In genomic region chr15:98870179-98871069, GRCm38 (mm10) we compare ENCODE assay signal across 8 mouse cellular contexts. TPM values are rescaled to one million over a fixed set of nuclear protein-coding genes. Genes with fewer than 3 reads are reported as not detected.
DNase-seq lines count a peak whose midpoint lies in the region; ATAC-seq and TF ChIP-seq lines count a peak whose summit lies in the region.

No protein-coding gene starts in this region.

- H3K4me2 ChIP-seq in embryonic facial prominence, embryonic 12.5 days (replicated peaks) = peak overlapping the region; percentile 100
- H3K4me2 ChIP-seq in midbrain, embryonic 12.5 days (replicated peaks) = peak overlapping the region; percentile 99

- H3K9me3 ChIP-seq in embryonic facial prominence, embryonic 12.5 days = no peaks in the 10 kb centered on the region
- H3K9me3 ChIP-seq in midbrain, embryonic 12.5 days = no peaks in the 10 kb centered on the region

- TF ChIP-seq CTCF in thymus, adult 2 months (IDR thresholded peaks at IDR 0.05; ENCODE audit: borderline replicate concordance, control insufficient read depth, extremely low read depth, insufficient read depth, low read length, poor library complexity) = no peak

- peak overlapping the region; percentile 98 for H3K9ac ChIP-seq in embryonic facial prominence, embryonic 12.5 days
- H3K9ac ChIP-seq in midbrain, embryonic 12.5 days (replicated peaks) = peak overlapping the region; percentile 99

- under 1% methylated on average over 16 of the region's 16 CpGs for WGBS in thymus, adult 2 months
- 0% methylated on average over 15 of the region's 16 CpGs for WGBS in embryonic facial prominence, embryonic 12.5 days
- under 1% methylated on average over 15 of the region's 16 CpGs for WGBS in midbrain, embryonic 12.5 days

- H3K4me1 ChIP-seq in thymus, adult 2 months (replicated peaks; ENCODE audit: control insufficient read depth, insufficient read depth, low read length) = peaks cover 27% of the 10 kb centered on the region
- H3K4me1 ChIP-seq in embryonic facial prominence, embryonic 12.5 days = peaks cover 36% of the 10 kb centered on the region
- H3K4me1 ChIP-seq in midbrain, embryonic 12.5 days = peaks cover 41% of the 10 kb centered on the region

- peak; percentile 40 for DNase-seq in thymus, adult 2 months
- no peak for DNase-seq in thymus, postnatal 0 days (ENCODE audit: low spot score)
- DNase-seq in heart, postnatal 10 days = peak; percentile 54 to 65
- peak; percentile 51 to 69 for DNase-seq in kidney, postnatal 36 days
- DNase-seq in ovary, adult 18-20 months (ENCODE audit: low spot score) = no peak
- no peak for DNase-seq in right cerebral cortex, postnatal 36 days (ENCODE audit: low spot score in 2 of 2)

- peak overlapping the region; percentile 98 for H3K4me3 ChIP-seq in thymus, adult 2 months (ENCODE audit: control insufficient read depth, insufficient read depth, low read length)
- H3K4me3 ChIP-seq in embryonic facial prominence, embryonic 12.5 days = peak overlapping the region; percentile 96
- H3K4me3 ChIP-seq in midbrain, embryonic 12.5 days = peak overlapping the region; percentile 99

- H3K36me3 ChIP-seq in thymus, adult 2 months (ENCODE audit: control insufficient read depth, insufficient read depth, low read length) = peaks cover 7% of the 10 kb centered on the region
- H3K36me3 ChIP-seq in embryonic facial prominence, embryonic 12.5 days = peaks cover 11% of the 10 kb centered on the region
- peaks cover 13% of the 10 kb centered on the region for H3K36me3 ChIP-seq in midbrain, embryonic 12.5 days

- peak overlapping the region; percentile 84; the same call in 1 of the 2 replicates for H3K27ac ChIP-seq in thymus, adult 2 months (ENCODE audit: control insufficient read depth, insufficient read depth, low read length)
- H3K27ac ChIP-seq in embryonic facial prominence, embryonic 12.5 days = peak overlapping the region; percentile 99; the same call in 1 of the 2 replicates
- H3K27ac ChIP-seq in midbrain, embryonic 12.5 days (replicated peaks) = peak overlapping the region; percentile 96; the same call in 1 of the 2 replicates

- TF ChIP-seq POLR2A in thymus, adult 2 months (IDR thresholded peaks at IDR 0.05; ENCODE audit: control insufficient read depth, extremely low read depth, insufficient read depth, low read length, poor library complexity) = no peak

- no peaks in the 10 kb centered on the region for H3K27me3 ChIP-seq in thymus, adult 2 months (ENCODE audit: control insufficient read depth, insufficient read depth, low read length)
- H3K27me3 ChIP-seq in embryonic facial prominence, embryonic 12.5 days = no peaks in the 10 kb centered on the region
- H3K27me3 ChIP-seq in midbrain, embryonic 12.5 days = no peaks in the 10 kb centered on the region

- ATAC-seq in embryonic facial prominence, embryonic 12.5 days (ENCODE audit: insufficient number of reproducible peaks, insufficient read depth, low FRiP score, low TSS enrichment) = no peak
- ATAC-seq in midbrain, embryonic 12.5 days (ENCODE audit: low FRiP score, low read depth) = no peak; the same call in 1 of the 2 replicates

- intact Hi-C loops in heart, postnatal 10 days (cut with DNase I) = no loop called here

RNA-seq across cellular contexts. Expression of gene Kmt2d, which starts 0.6 kb away (rescaled TPM):
- 69.1 and 93.4 TPM in 2 replicates for polyA plus RNA-seq in thymus, adult 2 months (2012; rRNA removed)
- polyA plus RNA-seq in thymus, postnatal 0 days (2015; fragmentation: Nextera tagmentation; extraction: Ambion mirVana) = 9.4 and 15.6 TPM in 2 replicates
- 12.9 and 14.2 TPM in 2 replicates for polyA plus RNA-seq in embryonic facial prominence, embryonic 12.5 days (2016; fragmentation: Nextera tagmentation; extraction: Ambion mirVana)
- 10 to 100 TPM; 63.0 to 72.1 TPM for total RNA-seq in heart, postnatal 10 days (2021)
- polyA plus RNA-seq in midbrain, embryonic 12.5 days (2016; fragmentation: Nextera tagmentation; extraction: Ambion mirVana) = 13.4 and 13.8 TPM in 2 replicates

RNA-seq across cellular contexts. Expression of gene Rhebl1, which starts 23.9 kb away (rescaled TPM):
- 8.0 and 9.8 TPM in 2 replicates for polyA plus RNA-seq in thymus, adult 2 months (2012; rRNA removed)
- 10.3 and 10.8 TPM in 2 replicates for polyA plus RNA-seq in thymus, postnatal 0 days (2015; fragmentation: Nextera tagmentation; extraction: Ambion mirVana)
- 19.3 and 20.7 TPM in 2 replicates for polyA plus RNA-seq in embryonic facial prominence, embryonic 12.5 days (2016; fragmentation: Nextera tagmentation; extraction: Ambion mirVana)
- 1 to 10 TPM; 1.6 to 2.8 TPM for total RNA-seq in heart, postnatal 10 days (2021)
- polyA plus RNA-seq in midbrain, embryonic 12.5 days (2016; fragmentation: Nextera tagmentation; extraction: Ambion mirVana) = 20.1 and 22.9 TPM in 2 replicates

RNA-seq across cellular contexts. Expression of gene Dhh, which starts 27.9 kb away (rescaled TPM):
- 1.1 and 2.6 TPM in 2 replicates for polyA plus RNA-seq in thymus, adult 2 months (2012; rRNA removed)
- 0.78 and 0.85 TPM in 2 replicates for polyA plus RNA-seq in thymus, postnatal 0 days (2015; fragmentation: Nextera tagmentation; extraction: Ambion mirVana)
- polyA plus RNA-seq in embryonic facial prominence, embryonic 12.5 days (2016; fragmentation: Nextera tagmentation; extraction: Ambion mirVana) = 0.67 and 1.2 TPM in 2 replicates
- 1 to 10 TPM; 2.8 to 3.8 TPM for total RNA-seq in heart, postnatal 10 days (2021)
- polyA plus RNA-seq in midbrain, embryonic 12.5 days (2016; fragmentation: Nextera tagmentation; extraction: Ambion mirVana) = 0.56 and 0.66 TPM in 2 replicates

RNA-seq across cellular contexts. Expression of gene Prkag1, which starts 39.1 kb away (rescaled TPM):
- polyA plus RNA-seq in thymus, adult 2 months (2012; rRNA removed) = 90.7 and 105 TPM in 2 replicates
- polyA plus RNA-seq in thymus, postnatal 0 days (2015; fragmentation: Nextera tagmentation; extraction: Ambion mirVana) = 103 and 107 TPM in 2 replicates
- polyA plus RNA-seq in embryonic facial prominence, embryonic 12.5 days (2016; fragmentation: Nextera tagmentation; extraction: Ambion mirVana) = 85.9 and 87.1 TPM in 2 replicates
- total RNA-seq in heart, postnatal 10 days (2021) = 10 to 100 TPM; 93.7 to 94.3 TPM
- polyA plus RNA-seq in midbrain, embryonic 12.5 days (2016; fragmentation: Nextera tagmentation; extraction: Ambion mirVana) = 83.1 and 85.9 TPM in 2 replicates

RNA-seq across cellular contexts. Expression of gene Lmbr1l, which starts 47.6 kb away (rescaled TPM):
- 390 and 404 TPM in 2 replicates for polyA plus RNA-seq in thymus, adult 2 months (2012; rRNA removed)
- 27.8 and 31.9 TPM in 2 replicates for polyA plus RNA-seq in thymus, postnatal 0 days (2015; fragmentation: Nextera tagmentation; extraction: Ambion mirVana)
- polyA plus RNA-seq in embryonic facial prominence, embryonic 12.5 days (2016; fragmentation: Nextera tagmentation; extraction: Ambion mirVana) = 21.5 and 26.4 TPM in 2 replicates
- 10 to 100 TPM; 15.4 to 16.1 TPM for total RNA-seq in heart, postnatal 10 days (2021)
- polyA plus RNA-seq in midbrain, embryonic 12.5 days (2016; fragmentation: Nextera tagmentation; extraction: Ambion mirVana) = 37.1 and 40.7 TPM in 2 replicates

Comparison
In these comparisons a context has a peak if more than half of its experiments do, and no peak if none do; other contexts are left out.
1. DNase-seq: peak in thymus, adult 2 months (single experiment), heart, postnatal 10 days (2 of 2) and kidney, postnatal 36 days (2 of 2); none in thymus, postnatal 0 days (single experiment), ovary, adult 18-20 months (single experiment) and right cerebral cortex, postnatal 36 days (0 of 2).
2. Peak in every context shown above with its lines, with median percentiles within 50 percentile points of each other: H3K27ac ChIP-seq and H3K4me3 ChIP-seq.